Mouse (Mus musculus) intestine, embryonic 15.5 days (tissue): ENCODE results near the gene Pdcd1lg2. TPM values are rescaled to one million over a fixed set of nuclear protein-coding genes. Genes with fewer than 3 reads are reported as not detected.
"Not testable (repeated sequence)": the region's sequence is repeated elsewhere in the genome, so short reads cannot be mapped to it uniquely, and the experiment has no call there.

ENCODE experiments used
- ATAC-seq: fragments of 200-750 bp; cut with Nextera tagmentation; 2 replicates; pipeline ENCODE4 v1.8.0; 2017; ENCODE audit warnings: moderate TSS enrichment, moderate library complexity
- H3K27ac ChIP-seq: fragments of 300-500 bp; sonication (generic); 2 replicates; pipeline ENCODE4 v1.5.1; 2015; ENCODE audit warnings: mild to moderate bottlenecking, inconsistent platforms
- H3K27me3 ChIP-seq: fragments of 300-500 bp; sonication (generic); replicated peaks from 2 replicates; pipeline ENCODE4 v1.6.1; 2015; ENCODE audit warnings: inconsistent platforms
- H3K36me3 ChIP-seq: fragments of 300-500 bp; sonication (generic); 2 replicates; pipeline ENCODE4 v1.6.1; 2015; ENCODE audit warnings: inconsistent platforms
- H3K4me1 ChIP-seq: fragments of 300-500 bp; sonication (generic); replicated peaks from 2 replicates; pipeline ENCODE4 v1.6.1; 2015; ENCODE audit warnings: inconsistent platforms
- H3K4me2 ChIP-seq: fragments of 300-500 bp; sonication (generic); replicated peaks from 2 replicates; pipeline ENCODE4 v1.6.1; 2015; ENCODE audit warnings: mild to moderate bottlenecking, inconsistent platforms
- H3K4me3 ChIP-seq: fragments of 300-500 bp; sonication (generic); replicated peaks from 2 replicates; pipeline ENCODE4 v1.5.1; 2015; ENCODE audit warnings: inconsistent platforms
- H3K9ac ChIP-seq: fragments of 300-500 bp; sonication (generic); 2 replicates; pipeline ENCODE4 v1.6.1; 2015; ENCODE audit warnings: inconsistent platforms
- H3K9me3 ChIP-seq: fragments of 300-500 bp; sonication (generic); 2 replicates; pipeline ENCODE4 v1.6.1; 2016; ENCODE audit warnings: inconsistent platforms
- WGBS: fragments of 180-500 bp; shearing (Covaris S2); methylation state at CpG from one replicate; pipeline ENCODE4 v1.1.7; 2015; 5-methylcytosine and 5-hydroxymethylcytosine counted together
- polyA plus RNA-seq: library from polyadenylated mRNA; unstranded; fragments of >200 nt; fragmentation: Nextera tagmentation; extraction: Ambion mirVana; gene quantifications from 2 replicates; pipeline ENCODE4 v1.2.1, GENCODE M21; 2015

Gene Pdcd1lg2
- polyA plus RNA-seq, 1 experiment from 2014 or later = not detected

GRCm38 (mm10) chr19:29412476-29413420 is 2.0 kb downstream of the Pdcd1lg2 start:
- Histone ChIP-seq H3K9me3 (no peaks in the 10 kb centered on the region), H3K4me3 (no peak overlapping the region), H3K4me2 (no peak overlapping the region), H3K9ac (no peak overlapping the region), H3K36me3 (no peaks in the 10 kb centered on the region), H3K27me3 (no peaks in the 10 kb centered on the region), H3K4me1 (no peaks in the 10 kb centered on the region; the same call in 1 of the 2 replicates), H3K27ac (0 out of 2 replicates have a peak overlapping the region, but pooled peaks have one; percentile 51)
- WGBS = 57% methylated on average over 6 of the region's 6 CpGs
- ATAC-seq = peak; percentile 71

DNA sequence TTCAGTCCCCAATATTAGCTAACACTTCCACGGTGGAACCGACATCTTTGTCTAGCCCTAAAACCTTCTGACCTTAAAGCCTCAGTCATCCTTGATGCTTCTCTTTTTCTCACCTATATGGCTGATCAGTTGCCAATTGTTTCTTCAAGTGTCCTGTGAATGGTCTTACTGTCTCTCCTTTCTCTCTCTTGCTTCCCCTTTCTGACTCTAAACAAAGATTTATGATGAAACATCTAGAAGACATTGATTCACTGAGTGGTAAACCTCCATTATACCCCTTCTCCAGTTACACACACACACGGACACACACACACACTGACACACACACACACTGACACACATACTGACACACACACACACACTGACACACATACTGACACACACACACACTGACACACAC is 3.8 kb downstream of the Pdcd1lg2 start:
- no peak overlapping the region for H3K9ac ChIP-seq
- ATAC-seq = no peak
- no peak overlapping the region for H3K4me3 ChIP-seq
- no peak overlapping the region for H3K4me2 ChIP-seq
- no peak overlapping the region for H3K27ac ChIP-seq
- no peaks in the 10 kb centered on the region for H3K27me3 ChIP-seq
- no peaks in the 10 kb centered on the region for H3K9me3 ChIP-seq
- H3K4me1 ChIP-seq = no peaks in the 10 kb centered on the region; the same call in 1 of the 2 replicates
- no peaks in the 10 kb centered on the region for H3K36me3 ChIP-seq
- 87% methylated on average over 3 of the region's 3 CpGs for WGBS

GRCm38 (mm10) chr19:29414917-29415316 is 4.2 kb downstream of the Pdcd1lg2 start:
- not testable (repeated sequence) for H3K27me3 ChIP-seq, H3K4me1 ChIP-seq, ATAC-seq, H3K9ac ChIP-seq, H3K9me3 ChIP-seq, H3K27ac ChIP-seq, H3K4me2 ChIP-seq, H3K4me3 ChIP-seq, H3K36me3 ChIP-seq

DNA sequence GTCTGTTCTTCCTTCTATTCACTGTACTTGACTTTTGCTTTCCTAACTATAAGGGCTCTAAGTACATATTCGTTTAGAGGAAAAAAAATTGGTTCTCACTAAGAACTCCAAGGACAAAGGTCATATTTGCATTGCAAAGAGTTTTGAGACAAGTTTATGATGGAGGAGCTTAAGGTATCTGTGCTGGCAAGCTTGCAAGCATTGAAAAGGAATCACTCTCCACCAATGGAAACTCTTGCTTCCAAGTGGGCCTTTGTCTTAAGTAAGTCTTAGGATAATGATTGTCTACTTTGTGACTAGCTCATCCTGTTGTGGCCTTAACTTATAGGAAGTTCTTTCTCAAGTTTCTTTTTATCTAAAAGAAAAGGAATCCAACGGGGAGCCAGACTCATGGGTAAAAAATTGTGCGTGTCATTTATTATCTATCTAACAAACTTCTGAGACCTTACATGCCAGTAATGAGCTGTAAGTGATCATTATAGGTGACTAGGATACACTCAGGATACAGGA is 5.7 kb downstream of the Pdcd1lg2 start:
- WGBS = 51% methylated on average over 3 of the region's 3 CpGs
- H3K27ac ChIP-seq = no peak overlapping the region

GRCm38 (mm10) chr19:29417188-29417587 is 6.5 kb downstream of the Pdcd1lg2 start:
- Histone ChIP-seq H3K4me2 (no peak overlapping the region), H3K9me3 (no peaks in the 10 kb centered on the region), H3K27me3 (no peaks in the 10 kb centered on the region), H3K9ac (no peak overlapping the region), H3K4me1 (no peaks in the 10 kb centered on the region; the same call in 1 of the 2 replicates), H3K27ac (no peak overlapping the region), H3K4me3 (no peak overlapping the region), H3K36me3 (no peaks in the 10 kb centered on the region)
- WGBS = 73% methylated on average over 2 of the region's 2 CpGs
- ATAC-seq = no peak

More for the DNA sequence above, 5.7 kb downstream of the Pdcd1lg2 start:
- ATAC-seq = peak; percentile 80
- Histone ChIP-seq H3K4me2 (no peak overlapping the region), H3K9ac (no peak overlapping the region), H3K36me3 (no peaks in the 10 kb centered on the region), H3K4me3 (no peak overlapping the region), H3K4me1 (no peaks in the 10 kb centered on the region; the same call in 1 of the 2 replicates), H3K27me3 (no peaks in the 10 kb centered on the region), H3K9me3 (no peaks in the 10 kb centered on the region)

- WGBS = 69% methylated on average over 2 of the region's 2 CpGs
- no peaks in the 10 kb centered on the region for H3K4me1 ChIP-seq
- no peaks in the 10 kb centered on the region for H3K27me3 ChIP-seq
- H3K36me3 ChIP-seq = no peaks in the 10 kb centered on the region
- H3K27ac ChIP-seq = no peak overlapping the region
- no peak overlapping the region for H3K9ac ChIP-seq
- H3K4me2 ChIP-seq = no peak overlapping the region
- H3K4me3 ChIP-seq = no peak overlapping the region
- H3K9me3 ChIP-seq = no peaks in the 10 kb centered on the region
- no peak for ATAC-seq
These were observed 7.2 kb downstream of the Pdcd1lg2 start for GRCm38 (mm10) chr19:29417894-29418293.

- ATAC-seq = 0 out of 2 replicates have a peak, but pooled peaks have one; percentile 16
- no peak overlapping the region for H3K4me3 ChIP-seq
- no peaks in the 10 kb centered on the region for H3K27me3 ChIP-seq
- 0 out of 2 replicates have a peak overlapping the region, but pooled peaks have one; percentile 2 for H3K4me2 ChIP-seq
- no peak overlapping the region for H3K9ac ChIP-seq
- WGBS = 27% methylated on average over 9 of the region's 9 CpGs
- no peak overlapping the region for H3K27ac ChIP-seq
- H3K9me3 ChIP-seq = no peaks in the 10 kb centered on the region
- no peaks in the 10 kb centered on the region for H3K4me1 ChIP-seq
- H3K36me3 ChIP-seq = no peaks in the 10 kb centered on the region
These were observed 8.0 kb downstream of the Pdcd1lg2 start for GRCm38 (mm10) chr19:29418661-29419115.

DNA sequence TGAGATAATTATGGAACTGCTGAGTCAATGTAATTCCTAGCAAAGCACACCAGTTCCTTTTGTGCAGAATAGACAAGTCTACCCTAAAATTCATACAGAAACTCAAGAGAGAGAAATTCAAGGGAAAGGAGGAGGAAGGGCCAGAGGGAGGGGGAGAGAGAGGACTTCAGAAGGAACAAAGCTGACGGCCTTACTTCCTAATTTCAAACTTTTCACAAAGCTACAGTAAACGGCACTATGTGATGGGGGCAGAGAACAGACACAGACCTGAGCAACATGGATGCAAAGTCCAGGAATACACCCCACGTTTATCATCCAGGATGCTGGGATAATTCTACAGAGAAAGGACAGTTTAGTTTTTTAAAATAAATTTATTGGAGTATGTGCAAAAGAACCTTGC is 8.8 kb downstream of the Pdcd1lg2 start:
- H3K36me3 ChIP-seq = no peaks in the 10 kb centered on the region
- no peaks in the 10 kb centered on the region for H3K9me3 ChIP-seq
- no peaks in the 10 kb centered on the region for H3K4me1 ChIP-seq
- no peak overlapping the region for H3K4me3 ChIP-seq
- no peak overlapping the region for H3K27ac ChIP-seq
- no peak overlapping the region for H3K4me2 ChIP-seq
- H3K9ac ChIP-seq = no peak overlapping the region
- no peak for ATAC-seq
- no peaks in the 10 kb centered on the region for H3K27me3 ChIP-seq
- WGBS = 59% methylated on average over 3 of the region's 3 CpGs

DNA sequence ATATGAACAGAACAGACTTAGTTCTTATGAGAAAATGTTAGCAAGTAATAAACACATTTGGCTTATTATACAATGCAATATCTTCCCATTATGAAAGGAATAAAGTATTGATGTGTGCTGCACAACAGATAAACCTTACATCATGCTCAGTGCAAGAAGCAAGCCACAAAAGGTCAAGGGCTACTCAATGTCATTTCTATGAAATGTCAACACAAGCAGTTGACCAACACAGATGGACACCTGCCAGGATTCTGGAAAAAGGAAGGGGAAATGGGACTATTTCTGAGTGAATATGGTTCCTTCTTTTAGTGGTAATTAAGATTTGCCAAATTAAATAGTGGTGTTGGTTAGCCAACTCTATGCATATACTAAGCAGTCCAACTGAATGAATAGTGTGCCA is 9.2 kb downstream of the Pdcd1lg2 start:
- no peak for ATAC-seq
- H3K4me3 ChIP-seq = no peak overlapping the region

GRCm38 (mm10) chr19:29420397-29420796 is 9.7 kb downstream of the Pdcd1lg2 start:
- no peaks in the 10 kb centered on the region for H3K36me3 ChIP-seq
- no peak overlapping the region for H3K9ac ChIP-seq
- H3K9me3 ChIP-seq = no peaks in the 10 kb centered on the region
- 79% methylated on average over 8 of the region's 8 CpGs for WGBS
- H3K27me3 ChIP-seq = no peaks in the 10 kb centered on the region
- H3K27ac ChIP-seq = no peak overlapping the region
- ATAC-seq = no peak
- H3K4me3 ChIP-seq = no peak overlapping the region
- no peaks in the 10 kb centered on the region for H3K4me1 ChIP-seq
- no peak overlapping the region for H3K4me2 ChIP-seq

More for the DNA sequence above, 9.2 kb downstream of the Pdcd1lg2 start:
- no peaks in the 10 kb centered on the region for H3K36me3 ChIP-seq
- no peak overlapping the region for H3K9ac ChIP-seq
- no peaks in the 10 kb centered on the region for H3K27me3 ChIP-seq
- no peaks in the 10 kb centered on the region for H3K9me3 ChIP-seq
- H3K4me2 ChIP-seq = no peak overlapping the region
- H3K27ac ChIP-seq = no peak overlapping the region
- no peaks in the 10 kb centered on the region for H3K4me1 ChIP-seq

DNA sequence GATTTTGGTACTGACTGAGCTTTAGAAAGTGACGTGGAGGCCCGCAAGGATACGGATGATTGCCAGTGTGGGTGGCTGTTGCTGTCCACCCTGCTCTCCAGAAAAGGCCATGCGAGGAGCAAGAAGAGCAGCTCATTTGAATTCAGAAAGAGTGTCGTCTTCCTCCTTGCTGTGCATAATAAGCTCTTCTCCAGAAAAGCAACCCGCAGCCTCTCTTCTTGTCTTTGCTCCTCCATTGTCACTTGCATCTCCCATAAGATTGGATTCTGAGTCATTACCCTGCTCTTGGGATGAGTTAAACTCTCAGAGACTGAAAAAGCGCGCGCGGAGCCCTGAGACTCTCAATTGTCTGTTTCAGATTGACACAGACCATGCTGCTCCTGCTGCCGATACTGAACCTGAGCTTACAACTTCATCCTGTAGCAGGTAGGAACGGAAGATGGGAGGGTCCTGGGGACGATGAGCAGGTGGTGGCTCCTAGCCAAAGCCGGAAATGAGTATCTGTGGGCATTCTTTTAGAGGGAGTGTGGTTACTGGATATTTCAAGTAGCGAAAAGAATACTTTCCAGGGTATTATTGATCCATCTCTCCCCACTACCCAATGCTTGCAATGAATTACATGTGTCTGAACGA is 11.4 kb downstream of the Pdcd1lg2 start:
- Histone ChIP-seq H3K27ac (no peak overlapping the region), H3K9me3 (no peaks in the 10 kb centered on the region)
- WGBS = 85% methylated on average over 16 of the region's 16 CpGs

DNA sequence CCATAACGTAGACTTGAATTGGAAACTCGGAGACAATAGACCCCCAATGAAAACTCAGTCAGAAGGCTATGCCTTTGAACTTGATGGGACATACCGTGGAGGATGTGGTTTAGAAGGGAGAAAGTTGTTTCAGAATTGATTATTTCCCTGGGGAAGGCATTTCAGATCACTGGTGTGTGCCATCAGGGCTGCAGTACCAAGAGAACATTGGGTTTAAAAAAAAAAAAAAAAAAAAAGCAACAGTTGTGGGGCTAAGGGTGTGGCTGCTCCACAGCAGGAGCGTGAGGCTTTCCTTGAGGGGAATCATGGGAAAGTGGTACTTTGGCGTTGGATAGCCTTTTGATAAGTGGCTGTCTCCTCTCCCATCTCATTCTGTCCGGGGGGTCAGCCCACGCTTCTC is 12.1 kb downstream of the Pdcd1lg2 start:
- ATAC-seq = no peak
- Histone ChIP-seq H3K4me1 (no peaks in the 10 kb centered on the region), H3K27ac (no peak overlapping the region), H3K9me3 (no peaks in the 10 kb centered on the region), H3K4me3 (no peak overlapping the region), H3K27me3 (no peaks in the 10 kb centered on the region), H3K4me2 (no peak overlapping the region), H3K9ac (no peak overlapping the region), H3K36me3 (no peaks in the 10 kb centered on the region)
- 85% methylated on average over 7 of the region's 7 CpGs for WGBS

More for the DNA sequence above, 11.4 kb downstream of the Pdcd1lg2 start:
- no peaks in the 10 kb centered on the region for H3K36me3 ChIP-seq
- no peak for ATAC-seq
- H3K9ac ChIP-seq = no peak overlapping the region
- no peak overlapping the region for H3K4me2 ChIP-seq
- no peaks in the 10 kb centered on the region for H3K4me1 ChIP-seq
- H3K27me3 ChIP-seq = no peaks in the 10 kb centered on the region
- no peak overlapping the region for H3K4me3 ChIP-seq
